Mouse (Mus musculus) heart, adult 8-10 months (tissue): ENCODE measurements around the gene Cpb2. TPM values are rescaled to one million over a fixed set of nuclear protein-coding genes. Genes with fewer than 3 reads are reported as not detected.

Source experiments
- microRNA-seq: library from miRNA; unstranded; fragments of <30 nt; microRNA quantifications from one replicate; pipeline ENCODE4 v1.2.0, GENCODE M21; 2022
- total RNA-seq, 4 experiments: library from RNA; stranded (reverse); gene quantifications; 2 replicates each; pipeline ENCODE4 v1.2.4; 2022

Gene Cpb2
- total RNA-seq, 4 experiments from 2014 or later: not detected

Small RNA genes lying within 50 kb of the gene (microRNA-seq; reads per million reads assigned to microRNA genes)
- gene Gm44482: not detected

Other genes with a start within 250 kb of the Cpb2 start
- 1 to 10 TPM in 2 of 4 experiments, under 1 TPM in 2; 0.69 to 1.3 (median 0.99) TPM for gene Rubcnl, start 226.3 kb upstream of the Cpb2 start, total RNA-seq
- gene Lrrc63, start 111.4 kb upstream of the Cpb2 start, total RNA-seq: not detected
- 10 to 100 TPM in 3 of 4 experiments, 1 to 10 TPM in 1; 8.8 to 14.3 (median 11.4) TPM for gene Lcp1, start 111.2 kb upstream of the Cpb2 start, total RNA-seq
- 10 to 100 TPM; 21.7 to 30.7 (median 25.6) TPM for gene Zc3h13, start 42.1 kb downstream of the Cpb2 start, total RNA-seq
- gene Siah3, start 213.7 kb downstream of the Cpb2 start, total RNA-seq: not detected